Mouse (Mus musculus): ENCODE results near the gene Ccdc85c.

The Ccdc85c gene

GRCm38 (mm10) chr12:108237300-108238006 lies 37.8 kb downstream of the Ccdc85c start:
- no peak for DNase-seq

- no peak for DNase-seq
These were observed 39.2 kb downstream of the Ccdc85c start for GRCm38 (mm10) chr12:108235976-108236555.

- DNase-seq: no peak
These were observed 40.2 kb downstream of the Ccdc85c start for GRCm38 (mm10) chr12:108234832-108235602.

- DNase-seq: no peak
These were observed 41.5 kb downstream of the Ccdc85c start for GRCm38 (mm10) chr12:108233736-108234135.

- peak; percentile 80 for DNase-seq
These were observed 43.3 kb downstream of the Ccdc85c start for GRCm38 (mm10) chr12:108231901-108232300.

- peak; percentile 86 for DNase-seq
These were observed 44.1 kb downstream of the Ccdc85c start for GRCm38 (mm10) chr12:108230821-108231794.

GRCm38 (mm10) chr12:108230077-108230476 lies 45.1 kb downstream of the Ccdc85c start:
- no peak for DNase-seq

- no peak for DNase-seq
These were observed 47.7 kb downstream of the Ccdc85c start for GRCm38 (mm10) chr12:108227527-108227926.

GRCm38 (mm10) chr12:108226941-108227340 lies 48.3 kb downstream of the Ccdc85c start:
- peak; percentile 89 for DNase-seq

- DNase-seq: no peak
These were observed 49.0 kb downstream of the Ccdc85c start for GRCm38 (mm10) chr12:108226216-108226615.

GRCm38 (mm10) chr12:108225781-108226180 lies 49.4 kb downstream of the Ccdc85c start:
- no peak for DNase-seq

GRCm38 (mm10) chr12:108223357-108223756 lies 51.9 kb downstream of the Ccdc85c start:
- DNase-seq: no peak

GRCm38 (mm10) chr12:108221712-108222111 lies 53.5 kb downstream of the Ccdc85c start:
- peak; percentile 71 for DNase-seq

GRCm38 (mm10) chr12:108221206-108221605 lies 54.0 kb downstream of the Ccdc85c start:
- DNase-seq: peak; percentile 73

GRCm38 (mm10) chr12:108220621-108221020 lies 54.6 kb downstream of the Ccdc85c start:
- DNase-seq: peak; percentile 66

GRCm38 (mm10) chr12:108219825-108220616 lies 55.2 kb downstream of the Ccdc85c start:
- peak; percentile 46 for DNase-seq

- peak; percentile 42 for DNase-seq
These were observed 56.1 kb downstream of the Ccdc85c start for GRCm38 (mm10) chr12:108219163-108219562.

- DNase-seq: peak; percentile 82
These were observed 57.7 kb downstream of the Ccdc85c start for GRCm38 (mm10) chr12:108217572-108217971.

- peak; percentile 37 for DNase-seq
These were observed 58.4 kb downstream of the Ccdc85c start for GRCm38 (mm10) chr12:108216611-108217370.

GRCm38 (mm10) chr12:108215090-108215489 lies 60.1 kb downstream of the Ccdc85c start:
- DNase-seq: peak; percentile 29
